Mouse (Mus musculus) bone marrow macrophage, adult 2 months (primary cell): ENCODE measurements around the gene Dnajc3. TPM values are rescaled to one million over a fixed set of nuclear protein-coding genes. Genes with fewer than 3 reads are reported as not detected.

Experiments used
- H3K27ac ChIP-seq: 2 replicates; pipeline ENCODE4 v1.5.1; 2012; ENCODE audit warnings: low read depth, low read length; ENCODE audit not compliant: insufficient read depth
- H3K4me1 ChIP-seq: 2 replicates; pipeline ENCODE4 v1.6.1; 2012; ENCODE audit warnings: low read length; ENCODE audit not compliant: control insufficient read depth, insufficient read depth
- H3K4me3 ChIP-seq: 2 replicates; pipeline ENCODE4 v1.5.1; 2012; ENCODE audit warnings: mild to moderate bottlenecking, low read length, moderate library complexity; ENCODE audit not compliant: insufficient read depth
- CTCF ChIP-seq: IDR thresholded peaks from 2 replicates; pipeline ENCODE4 v1.5.1; 2012; ENCODE audit warnings: low read depth, mild to moderate bottlenecking, low read length, moderate library complexity
- POLR2A ChIP-seq: IDR thresholded peaks from 2 replicates; pipeline ENCODE4 v1.6.1; 2012; ENCODE audit warnings: mild to moderate bottlenecking, low read depth, low read length, borderline replicate concordance
- polyA plus RNA-seq: library from polyadenylated mRNA; stranded (reverse); fragments of >200 nt; gene quantifications from 2 replicates; pipeline ENCODE4 v1.2.4, GENCODE M21; 2012; ENCODE audit not compliant: missing spikeins, insufficient read depth, insufficient read length

The Dnajc3 gene
- polyA plus RNA-seq, 1 experiment, result 40.5 TPM

- no peak overlapping the region for H3K27ac ChIP-seq
- TF ChIP-seq POLR2A (no peak), CTCF (no peak)
Measured at GRCm38 (mm10) chr14:118930777-118931176, 7.0 kb upstream of the Dnajc3 start.

GRCm38 (mm10) chr14:118931181-118931580 lies 6.6 kb upstream of the Dnajc3 start:
- TF ChIP-seq CTCF (no peak), POLR2A (no peak)
- Histone ChIP-seq H3K4me1 (no peaks in the 10 kb centered on the region), H3K27ac (no peak overlapping the region), H3K4me3 (no peak overlapping the region)

More at GRCm38 (mm10) chr14:118930777-118931176, 7.0 kb upstream of the Dnajc3 start:
- Histone ChIP-seq H3K4me3 (no peak overlapping the region), H3K4me1 (peaks cover under 1% of the 10 kb centered on the region; the same call in 1 of the 2 replicates)

GRCm38 (mm10) chr14:118932956-118933355 lies 4.8 kb upstream of the Dnajc3 start:
- Histone ChIP-seq H3K4me1 (peaks cover 3% of the 10 kb centered on the region; the same call in 1 of the 2 replicates), H3K27ac (no peak overlapping the region), H3K4me3 (no peak overlapping the region)
- TF ChIP-seq POLR2A (no peak), CTCF (no peak)

- H3K27ac ChIP-seq, result no peak overlapping the region
- no peak overlapping the region for H3K4me3 ChIP-seq
- TF ChIP-seq POLR2A, result no peak
- no peak for TF ChIP-seq CTCF
- H3K4me1 ChIP-seq, result peaks cover 8% of the 10 kb centered on the region
Measured at GRCm38 (mm10) chr14:118934686-118935085, 3.1 kb upstream of the Dnajc3 start.

GRCm38 (mm10) chr14:118936236-118936635 lies 1.5 kb upstream of the Dnajc3 start:
- no peak for TF ChIP-seq POLR2A
- TF ChIP-seq CTCF, result no peak
- no peak overlapping the region for H3K4me3 ChIP-seq
- H3K27ac ChIP-seq, result no peak overlapping the region
- peaks cover 14% of the 10 kb centered on the region for H3K4me1 ChIP-seq

GRCm38 (mm10) chr14:118936952-118937351 lies 824 bp upstream of the Dnajc3 start:
- H3K4me1 ChIP-seq, result peaks cover 15% of the 10 kb centered on the region
- TF ChIP-seq POLR2A, result no peak
- no peak for TF ChIP-seq CTCF
- H3K4me3 ChIP-seq, result peak overlapping the region; percentile 57

GRCm38 (mm10) chr14:118938551-118938950 lies 775 bp downstream of the Dnajc3 start:
- peaks cover 19% of the 10 kb centered on the region for H3K4me1 ChIP-seq
- peak overlapping the region; percentile 76; the same call in 1 of the 2 replicates for H3K27ac ChIP-seq
- TF ChIP-seq POLR2A (no peak), CTCF (no peak)
- H3K4me3 ChIP-seq, result peak overlapping the region; percentile 97

More at GRCm38 (mm10) chr14:118936952-118937351, 824 bp upstream of the Dnajc3 start:
- peak overlapping the region; percentile 64; the same call in 1 of the 2 replicates for H3K27ac ChIP-seq

- H3K4me3 ChIP-seq, result no peak overlapping the region
- H3K27ac ChIP-seq, result no peak overlapping the region
- TF ChIP-seq POLR2A (no peak), CTCF (no peak)
- H3K4me1 ChIP-seq, result peaks cover 26% of the 10 kb centered on the region
Measured at GRCm38 (mm10) chr14:118940796-118941495, 3.2 kb downstream of the Dnajc3 start.

GRCm38 (mm10) chr14:118942076-118942475 lies 4.3 kb downstream of the Dnajc3 start:
- H3K27ac ChIP-seq, result no peak overlapping the region
- TF ChIP-seq POLR2A (no peak), CTCF (no peak)
- H3K4me3 ChIP-seq, result no peak overlapping the region
- peaks cover 26% of the 10 kb centered on the region for H3K4me1 ChIP-seq

GRCm38 (mm10) chr14:118944702-118945101 lies 6.9 kb downstream of the Dnajc3 start:
- no peak overlapping the region for H3K4me3 ChIP-seq
- TF ChIP-seq POLR2A (no peak), CTCF (no peak)
- H3K4me1 ChIP-seq, result peaks cover 24% of the 10 kb centered on the region
- H3K27ac ChIP-seq, result no peak overlapping the region
